Mouse (Mus musculus) myocyte (in vitro differentiated cells): Measurements from ENCODE around the gene Ciz1. TPM values are rescaled to one million over a fixed set of nuclear protein-coding genes. Genes with fewer than 3 reads are reported as not detected.

Experiments used
- H3K27me3 ChIP-seq: one replicate; pipeline ENCODE4 v1.6.1; 2011; ENCODE audit not compliant: control insufficient read depth, insufficient read depth, insufficient read length
- H3K36me3 ChIP-seq: one replicate; pipeline ENCODE4 v1.6.1; 2011; ENCODE audit not compliant: control insufficient read depth, insufficient read depth
- H3K4me2 ChIP-seq: one replicate; pipeline ENCODE4 v1.6.1; 2011; ENCODE audit warnings: low read depth, control low read depth
- H3K4me3 ChIP-seq: one replicate; pipeline ENCODE4 v1.5.1; 2011; ENCODE audit warnings: mild to moderate bottlenecking, control low read depth, moderate library complexity
- H3K79me2 ChIP-seq: one replicate; pipeline ENCODE4 v1.6.1; 2011; ENCODE audit not compliant: control insufficient read depth, insufficient read depth
- H3ac ChIP-seq: one replicate; pipeline ENCODE4 v1.6.1; 2011; ENCODE audit not compliant: control insufficient read depth, insufficient read length
- CEBPB ChIP-seq: IDR thresholded peaks from 2 replicates; pipeline ENCODE4 v1.6.1; 2011; ENCODE audit warnings: mild to moderate bottlenecking, moderate library complexity; ENCODE audit not compliant: poor library complexity, insufficient read depth, severe bottlenecking
- E2F4 ChIP-seq: IDR thresholded peaks from one replicate; pipeline ENCODE4 v1.6.1; 2011; ENCODE audit warnings: mild to moderate bottlenecking, control low read depth, moderate library complexity; ENCODE audit not compliant: insufficient read depth
- MAX ChIP-seq: IDR thresholded peaks from one replicate; pipeline ENCODE4 v1.6.1; 2011; ENCODE audit warnings: low read depth, mild to moderate bottlenecking, control low read depth
- MYOD1 ChIP-seq, 3 experiments: IDR thresholded peaks; one replicate each; pipeline ENCODE4 v1.6.1; 2011; ENCODE audit warnings: control low read depth in 2 of 3, low read depth in 2 of 3, mild to moderate bottlenecking in 2 of 3, moderate library complexity in 1 of 3; ENCODE audit not compliant: insufficient read length in 2 of 3, control insufficient read depth in 1 of 3
- MYOG ChIP-seq, 3 experiments: IDR thresholded peaks; one replicate each; pipeline ENCODE4 v1.6.1; 2011; ENCODE audit warnings: control low read depth in 2 of 3, low read depth in 2 of 3, mild to moderate bottlenecking in 2 of 3; ENCODE audit not compliant: insufficient read length in 2 of 3, control insufficient read depth in 1 of 3, insufficient read depth in 1 of 3
- POLR2A ChIP-seq: IDR thresholded peaks from one replicate; pipeline ENCODE4 v1.6.1; 2011; ENCODE audit warnings: low read depth, mild to moderate bottlenecking, control low read depth, moderate library complexity; ENCODE audit not compliant: insufficient read length
- POLR2AphosphoS2 ChIP-seq: IDR thresholded peaks from one replicate; pipeline ENCODE4 v1.6.1; 2011; ENCODE audit warnings: low read depth, control low read depth; ENCODE audit not compliant: insufficient read length
- REST ChIP-seq: IDR thresholded peaks from one replicate; pipeline ENCODE4 v1.6.1; 2011; ENCODE audit warnings: mild to moderate bottlenecking, control low read depth, moderate library complexity; ENCODE audit not compliant: insufficient read depth, insufficient read length
- SRF ChIP-seq: IDR thresholded peaks from one replicate; pipeline ENCODE4 v1.6.1; 2011; ENCODE audit warnings: low read depth; ENCODE audit not compliant: control insufficient read depth, insufficient read length
- TCF12 ChIP-seq: IDR thresholded peaks from one replicate; pipeline ENCODE4 v1.6.1; 2011; ENCODE audit warnings: mild to moderate bottlenecking, control low read depth; ENCODE audit not compliant: poor library complexity, insufficient read depth, severe bottlenecking
- TCF3 ChIP-seq: IDR thresholded peaks from one replicate; pipeline ENCODE4 v1.6.1; 2011; ENCODE audit warnings: low read depth, control low read depth; ENCODE audit not compliant: insufficient read length
- USF1 ChIP-seq: IDR thresholded peaks from one replicate; pipeline ENCODE4 v1.6.1; 2011; ENCODE audit warnings: low read depth, mild to moderate bottlenecking, control low read depth, moderate library complexity
- polyA plus RNA-seq: library from polyadenylated mRNA; unstranded; fragments of >200 nt; fragmentation: generic; extraction: Trizol; gene quantifications from one replicate; pipeline ENCODE4 v1.2.1, GENCODE M21; 2012; ENCODE audit warnings: missing spikeins

The Ciz1 gene
- polyA plus RNA-seq, 1 experiment: 54.2 TPM

GRCm38 (mm10) chr2:32353836-32354235, 1.7 kb downstream of the Ciz1 start:
- H3K4me3 ChIP-seq: peak overlapping the region; percentile 33
- H3K79me2 ChIP-seq: no peaks in the 10 kb centered on the region
- no peak for TF ChIP-seq E2F4
- TF ChIP-seq MYOD1 (IDR thresholded peaks at IDR 0.05; ENCODE audit: control insufficient read depth in 1 of 3, insufficient read length in 2 of 3, low read depth in 2 of 3): no peak
- no peak for TF ChIP-seq POLR2A
- TF ChIP-seq TCF12: no peak
- no peak for TF ChIP-seq TCF3
- TF ChIP-seq POLR2AphosphoS2: no peak
- TF ChIP-seq REST: no peak
- TF ChIP-seq CEBPB: no peak
- no peak for TF ChIP-seq MAX
- no peak for TF ChIP-seq USF1
- TF ChIP-seq SRF: no peak
- TF ChIP-seq MYOG (IDR thresholded peaks at IDR 0.05; ENCODE audit: control insufficient read depth in 1 of 3, insufficient read depth in 1 of 3, insufficient read length in 2 of 3, low read depth in 2 of 3): no peak
- H3K4me2 ChIP-seq: peak overlapping the region; percentile 90
- no peaks in the 10 kb centered on the region for H3K27me3 ChIP-seq
- H3ac ChIP-seq: no peak overlapping the region
- H3K36me3 ChIP-seq: no peaks in the 10 kb centered on the region

- Histone ChIP-seq H3K79me2 (no peaks in the 10 kb centered on the region), H3ac (no peak overlapping the region), H3K27me3 (no peaks in the 10 kb centered on the region), H3K4me2 (no peak overlapping the region), H3K36me3 (no peaks in the 10 kb centered on the region), H3K4me3 (no peak overlapping the region)
- TF ChIP-seq E2F4 (no peak), MYOG (IDR thresholded peaks at IDR 0.05; ENCODE audit: control insufficient read depth in 1 of 3, insufficient read depth in 1 of 3, insufficient read length in 2 of 3, low read depth in 2 of 3) (no peak)
Observed at GRCm38 (mm10) chr2:32354336-32354895, 2.3 kb downstream of the Ciz1 start.

GRCm38 (mm10) chr2:32356216-32356615, 4.1 kb downstream of the Ciz1 start:
- Histone ChIP-seq H3K4me3 (no peak overlapping the region), H3K4me2 (no peak overlapping the region), H3K27me3 (no peaks in the 10 kb centered on the region), H3ac (no peak overlapping the region), H3K79me2 (no peaks in the 10 kb centered on the region), H3K36me3 (no peaks in the 10 kb centered on the region)
- TF ChIP-seq MAX (no peak), E2F4 (no peak), MYOG (IDR thresholded peaks at IDR 0.05; ENCODE audit: control insufficient read depth in 1 of 3, insufficient read depth in 1 of 3, insufficient read length in 2 of 3, low read depth in 2 of 3) (no peak), CEBPB (no peak), TCF12 (no peak)

GRCm38 (mm10) chr2:32357710-32358109, 5.6 kb downstream of the Ciz1 start:
- Histone ChIP-seq H3K27me3 (no peaks in the 10 kb centered on the region), H3K4me3 (no peak overlapping the region), H3K79me2 (no peaks in the 10 kb centered on the region), H3K36me3 (no peaks in the 10 kb centered on the region), H3ac (no peak overlapping the region), H3K4me2 (no peak overlapping the region)
- TF ChIP-seq MAX (no peak), POLR2AphosphoS2 (no peak), REST (no peak), CEBPB (no peak), E2F4 (no peak), SRF (no peak), TCF3 (no peak), POLR2A (no peak)

- Histone ChIP-seq H3K27me3 (no peaks in the 10 kb centered on the region), H3K36me3 (no peaks in the 10 kb centered on the region), H3K79me2 (no peaks in the 10 kb centered on the region), H3K4me3 (no peak overlapping the region), H3ac (no peak overlapping the region), H3K4me2 (no peak overlapping the region)
- TF ChIP-seq E2F4: no peak
- TF ChIP-seq POLR2A: no peak
- no peak for TF ChIP-seq TCF3
- no peak for TF ChIP-seq REST
Observed at GRCm38 (mm10) chr2:32358381-32358780, 6.3 kb downstream of the Ciz1 start.

GRCm38 (mm10) chr2:32360741-32361140, 8.6 kb downstream of the Ciz1 start:
- no peak for TF ChIP-seq POLR2A
- no peak for TF ChIP-seq TCF12
- TF ChIP-seq MYOG (IDR thresholded peaks at IDR 0.05; ENCODE audit: control insufficient read depth in 1 of 3, insufficient read depth in 1 of 3, insufficient read length in 2 of 3, low read depth in 2 of 3): peak in 1 of 3 experiments; percentile 3
- no peak for TF ChIP-seq TCF3
- TF ChIP-seq MYOD1 (IDR thresholded peaks at IDR 0.05; ENCODE audit: control insufficient read depth in 1 of 3, insufficient read length in 2 of 3, low read depth in 2 of 3): peak in 2 of 3 experiments; percentile 5 to 34
- TF ChIP-seq REST: no peak
- TF ChIP-seq MAX: no peak
- Histone ChIP-seq H3K36me3 (no peaks in the 10 kb centered on the region), H3K4me2 (peak overlapping the region; percentile 59), H3ac (no peak overlapping the region), H3K79me2 (peaks cover 5% of the 10 kb centered on the region), H3K4me3 (peak overlapping the region; percentile 9), H3K27me3 (no peaks in the 10 kb centered on the region)
